Mouse (Mus musculus) erythroblast, embryonic 14.5 days (primary cell): ENCODE measurements around the gene Ppp1r11.

Experiments used
- GATA1 ChIP-seq: IDR thresholded peaks from 2 replicates; pipeline ENCODE4 v1.6.1; 2012; ENCODE audit warnings: low read length, inconsistent platforms, mixed read lengths
- TAL1 ChIP-seq: IDR thresholded peaks from 3 replicates; pipeline ENCODE4 v1.6.1; 2012; ENCODE audit warnings: low read length, inconsistent platforms, mixed read lengths

DNA sequence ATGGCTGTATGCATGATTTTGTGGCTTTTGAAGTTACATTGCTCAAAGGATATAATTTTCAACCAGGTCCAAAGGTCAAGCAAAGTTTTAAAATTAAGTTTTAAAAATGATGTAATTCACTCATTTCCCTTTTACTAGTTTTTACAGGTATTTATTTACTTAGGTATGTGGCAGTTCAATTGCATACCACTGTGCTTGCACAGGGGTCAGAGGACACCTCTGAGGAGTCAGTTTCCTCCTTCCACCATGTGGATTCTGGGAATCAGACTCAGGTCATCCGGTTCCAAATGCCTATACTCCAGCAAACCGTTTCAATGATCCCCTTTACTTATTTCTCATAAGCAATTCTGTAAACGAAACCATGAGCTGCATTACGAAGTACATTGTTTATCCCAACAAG, 28.8 kb downstream of the Ppp1r11 start:
- TF ChIP-seq TAL1 (no peak), GATA1 (no peak)
